In the genomic region with DNA sequence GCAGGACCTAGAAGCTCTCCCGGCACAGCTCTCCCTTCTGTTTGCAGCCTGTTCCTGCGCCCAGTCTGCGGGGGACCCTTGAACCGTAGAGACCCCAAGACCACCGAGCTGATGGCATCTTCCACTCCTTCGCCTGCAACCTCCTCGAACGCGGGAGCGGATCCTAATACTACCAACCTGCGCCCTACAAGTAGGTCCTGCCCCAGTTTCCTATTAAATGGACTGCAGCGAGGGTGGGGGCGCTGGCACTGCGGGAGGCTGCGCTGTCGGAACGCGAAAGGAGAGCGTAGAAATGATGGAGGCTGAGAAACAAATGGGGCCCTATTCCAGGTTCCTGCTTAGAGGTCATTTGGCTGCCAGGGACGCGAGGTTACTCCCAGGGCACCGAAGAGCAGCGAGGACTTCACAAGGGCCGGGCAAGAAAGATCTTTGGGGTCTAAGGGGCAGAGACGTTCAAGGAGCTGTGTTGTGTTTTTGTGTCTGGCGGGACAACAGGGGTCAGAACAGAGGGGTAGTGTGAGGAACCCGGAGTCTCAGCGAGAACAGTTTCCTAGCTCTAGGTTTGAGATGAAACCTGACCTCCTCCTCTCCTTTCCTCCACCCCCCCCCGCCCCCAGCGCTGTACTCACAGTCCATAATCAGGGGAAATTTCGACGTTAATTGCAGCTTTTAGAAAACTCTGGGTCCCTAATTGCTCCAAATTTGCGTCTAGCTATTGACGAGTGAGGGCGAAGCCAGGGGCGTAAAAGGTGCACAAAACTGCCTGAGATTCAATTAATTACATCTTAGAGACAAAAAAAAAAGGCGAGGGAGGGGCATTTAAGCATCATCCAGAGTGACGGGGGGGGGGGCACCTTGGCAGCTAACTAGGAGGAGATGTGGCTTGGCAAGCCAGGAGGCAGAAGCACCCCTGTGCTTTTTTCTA, we compare ENCODE assay signal across 10 mouse cellular contexts. TPM values are rescaled to one million over a fixed set of nuclear protein-coding genes. Genes with fewer than 3 reads are reported as not detected.
DNase-seq lines count a peak whose midpoint lies in the region; ATAC-seq and TF ChIP-seq lines count a peak whose summit lies in the region.
"Had no signal": no experiment of that assay in that cellular context is flagged by ENCODE, and none has a peak within 500 bp of the region (broad histone marks: within the 10 kb centered on the region; RNA-seq: fewer than 3 reads in every experiment).

No protein-coding gene starts in this region.

- peaks cover 90% of the 10 kb centered on the region for H3K4me1 ChIP-seq in E14TG2a.4 (replicated peaks; ENCODE audit: low read depth, low read length)
- H3K4me1 ChIP-seq in forebrain, embryonic 11.5 days (replicated peaks; ENCODE audit: control insufficient read depth, insufficient read depth, low read length), result peaks cover 46% of the 10 kb centered on the region
- H3K4me1 ChIP-seq in limb, embryonic 14.5 days (ENCODE audit: control insufficient read depth, insufficient read depth, low read length), result peaks cover 37% of the 10 kb centered on the region

- peak; percentile 13 to 20 for DNase-seq in cerebellum, postnatal 14 days
- no peak for DNase-seq in cerebellum, adult 18-20 months
- DNase-seq in forebrain, embryonic 11.5 days (ENCODE audit: low spot score), result peak; percentile 71
- DNase-seq in limb, embryonic 14.5 days (ENCODE audit: low spot score), result no peak
- no peak for DNase-seq in frontal cortex, postnatal 14 days (ENCODE audit: low spot score in 2 of 2)
- DNase-seq in cerebellum, postnatal 4 days (ENCODE audit: low spot score in 2 of 2), result no peak
- no peak for DNase-seq in frontal cortex, postnatal 10 days (ENCODE audit: low spot score in 2 of 2)
- DNase-seq: right cerebral cortex, postnatal 4 days had no signal

- H3K4me3 ChIP-seq in E14TG2a.4 (replicated peaks; ENCODE audit: low read length), result peak overlapping the region; percentile 82
- H3K4me3 ChIP-seq in forebrain, embryonic 11.5 days (ENCODE audit: low read depth, low read length), result peak overlapping the region; percentile 35
- H3K4me3 ChIP-seq in limb, embryonic 14.5 days (replicated peaks; ENCODE audit: low read length), result peak overlapping the region; percentile 25
- H3K4me3 ChIP-seq: megakaryocyte, embryonic 14.5 days had no signal

- TF ChIP-seq CTCF in E14TG2a.4 (conservative IDR thresholded peaks at IDR 0.05; ENCODE audit: low read length), result no peak

- ATAC-seq in forebrain, embryonic 11.5 days (replicated peaks; ENCODE audit: low FRiP score), result no peak
- no peak for ATAC-seq in limb, embryonic 14.5 days (ENCODE audit: low FRiP score, low read depth)

- peaks cover 89% of the 10 kb centered on the region for H3K27me3 ChIP-seq in E14TG2a.4 (ENCODE audit: insufficient read depth, low read length)
- peaks cover 98% of the 10 kb centered on the region for H3K27me3 ChIP-seq in forebrain, embryonic 11.5 days (ENCODE audit: control insufficient read depth, insufficient read depth, low read length)
- peaks cover 100% of the 10 kb centered on the region for H3K27me3 ChIP-seq in limb, embryonic 14.5 days (ENCODE audit: control insufficient read depth, insufficient read depth, low read length)

- no peaks in the 10 kb centered on the region for H3K9me3 ChIP-seq in E14TG2a.4 (ENCODE audit: low read length)
- no peaks in the 10 kb centered on the region for H3K9me3 ChIP-seq in forebrain, embryonic 11.5 days (ENCODE audit: control insufficient read depth, low read length)
- no peaks in the 10 kb centered on the region for H3K9me3 ChIP-seq in limb, embryonic 14.5 days (ENCODE audit: control insufficient read depth, low read length)
- H3K9me3 ChIP-seq: megakaryocyte, embryonic 14.5 days had no signal

- peak overlapping the region; percentile 44 for H3K9ac ChIP-seq in forebrain, embryonic 11.5 days (ENCODE audit: low read length)
- no peak overlapping the region for H3K9ac ChIP-seq in limb, embryonic 14.5 days (ENCODE audit: low read depth, low read length, severe bottlenecking)

- H3K36me3 ChIP-seq in E14TG2a.4 (ENCODE audit: insufficient read depth, low read length), result 0 out of 2 replicates have a peak, but pooled peaks cover 8% of the 10 kb centered on the region
- H3K36me3 ChIP-seq in forebrain, embryonic 11.5 days (ENCODE audit: control insufficient read depth, insufficient read depth, low read length), result no peaks in the 10 kb centered on the region
- H3K36me3 ChIP-seq in limb, embryonic 14.5 days (ENCODE audit: control insufficient read depth, insufficient read depth, low read length), result no peaks in the 10 kb centered on the region

- TF ChIP-seq POLR2A in limb, embryonic 14.5 days (IDR thresholded peaks at IDR 0.05; ENCODE audit: borderline replicate concordance, extremely low read depth, insufficient read depth, insufficient read length), result no peak

- peak overlapping the region; percentile 57 for H3K27ac ChIP-seq in forebrain, embryonic 11.5 days (ENCODE audit: low read depth, low read length)
- H3K27ac ChIP-seq in limb, embryonic 14.5 days (replicated peaks; ENCODE audit: low read depth, low read length), result no peak overlapping the region

- peak overlapping the region; percentile 49 for H3K4me2 ChIP-seq in forebrain, embryonic 11.5 days (ENCODE audit: low read depth, low read length, severe bottlenecking)
- H3K4me2 ChIP-seq in limb, embryonic 14.5 days (replicated peaks; ENCODE audit: low read depth, low read length, severe bottlenecking), result peak overlapping the region; percentile 15; the same call in 1 of the 2 replicates

- WGBS in forebrain, embryonic 11.5 days, result under 1% methylated on average over 38 of the region's 38 CpGs
- under 1% methylated on average over 38 of the region's 38 CpGs for WGBS in limb, embryonic 14.5 days

RNA-seq across cellular contexts. Expression of gene Gad1, which starts 11.1 kb away (rescaled TPM):
- 14.2 and 17.2 TPM in 2 replicates for polyA plus RNA-seq in forebrain, embryonic 11.5 days (2014; fragmentation: Nextera tagmentation; extraction: Ambion mirVana)
- polyA plus RNA-seq in limb, embryonic 14.5 days (2012; rRNA removed), result 0.51 and 0.91 TPM in 2 replicates
- polyA plus RNA-seq in limb, embryonic 14.5 days (2014; fragmentation: Nextera tagmentation; extraction: Ambion mirVana), result 0.37 and 0.39 TPM in 2 replicates

RNA-seq across cellular contexts. Expression of gene Erich2, which starts 55.4 kb away (rescaled TPM):
- 0.79 and 0.80 TPM in 2 replicates for polyA plus RNA-seq in forebrain, embryonic 11.5 days (2014; fragmentation: Nextera tagmentation; extraction: Ambion mirVana)
- 1.1 and 2.0 TPM in 2 replicates for polyA plus RNA-seq in limb, embryonic 14.5 days (2012; rRNA removed)
- 1.3 and 2.2 TPM in 2 replicates for polyA plus RNA-seq in limb, embryonic 14.5 days (2014; fragmentation: Nextera tagmentation; extraction: Ambion mirVana)

Comparison
In these comparisons a context has a peak if more than half of its experiments do, and no peak if none do; other contexts are left out.
1. DNase-seq: peak in cerebellum, postnatal 14 days (2 of 2) and forebrain, embryonic 11.5 days (single experiment); none in cerebellum, adult 18-20 months (0 of 2), limb, embryonic 14.5 days (single experiment), frontal cortex, postnatal 14 days (0 of 2), cerebellum, postnatal 4 days (0 of 2) and frontal cortex, postnatal 10 days (0 of 2).
2. H3K4me3 ChIP-seq: peak in every context shown above with its lines; median percentile 82 in E14TG2a.4; 35 in forebrain, embryonic 11.5 days; 25 in limb, embryonic 14.5 days.